Mouse (Mus musculus) v-Abl transformed pro-B cells (cell line): ENCODE data around the gene Trpm5.

Source experiments
- in situ Hi-C, 2 experiments: fragments of 400-800 bp; cut with MboI; formaldehyde crosslinking; loops; one replicate each; pipeline ENCODE4 v1.15.1; 2025; ENCODE audit not compliant: unreplicated experiment in 2 of 2

Trpm5 gene

DNA sequence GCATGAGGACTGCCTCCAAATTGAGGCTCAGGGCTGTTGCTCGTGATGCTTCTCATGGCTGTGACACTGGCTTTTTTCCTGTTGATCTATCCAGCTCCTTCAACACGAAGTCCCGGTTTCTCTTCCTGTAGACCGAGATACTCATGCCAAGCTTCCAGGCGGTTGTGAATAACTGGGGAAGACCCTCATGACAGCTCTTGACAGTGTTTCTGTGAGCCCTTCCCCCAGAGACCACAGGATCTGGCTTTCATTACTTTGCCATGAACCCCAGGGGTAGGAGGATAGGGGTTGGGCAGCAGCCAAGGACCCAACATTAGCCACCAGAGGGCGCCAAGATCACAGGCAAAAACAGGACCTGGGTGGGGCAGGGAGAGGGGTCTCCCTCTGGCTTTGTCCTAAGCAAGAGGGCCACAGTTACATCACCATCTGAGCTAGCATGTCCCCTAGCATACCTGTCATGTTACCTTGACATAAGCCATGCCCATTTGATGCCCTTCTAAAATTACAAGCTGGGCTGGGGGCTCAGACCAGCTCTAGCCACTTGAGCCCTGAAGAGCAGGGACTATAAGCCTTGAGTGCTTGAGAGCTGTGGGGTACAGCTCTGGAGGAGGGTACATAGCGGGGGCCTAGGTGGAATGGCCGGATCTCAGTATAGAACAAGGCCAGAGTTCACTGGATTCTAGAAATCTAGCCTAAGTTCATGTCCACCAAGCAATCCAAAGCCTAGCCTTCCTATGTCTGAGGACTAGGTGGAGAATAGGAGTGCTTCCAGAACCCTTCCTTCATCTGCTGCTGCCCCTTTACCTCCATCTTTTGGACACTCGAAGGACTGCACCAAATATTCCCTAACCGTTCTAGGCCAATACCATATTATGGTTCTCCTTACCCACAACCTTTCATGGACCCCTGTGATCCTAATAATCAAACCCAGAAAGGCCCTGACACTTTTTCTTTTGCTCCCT is at the start of gene Trpm5:
Gene Trpm5, minus strand, starts transcription at position 51 of the 962 bp plus-strand sequence.
- in situ Hi-C loops = loop anchor here in 1 of 2 experiments (25.0 kb wide), 1 partner anchor 358 kb away; the partner anchor contains the start of gene Ins2

GRCm38 (mm10) chr7:143142680-143143079 is 48.2 kb upstream of the Trpm5 start:
- in situ Hi-C loops = no loop called here

GRCm38 (mm10) chr7:143139932-143140331 is 45.5 kb upstream of the Trpm5 start:
- in situ Hi-C loops = no loop called here

DNA sequence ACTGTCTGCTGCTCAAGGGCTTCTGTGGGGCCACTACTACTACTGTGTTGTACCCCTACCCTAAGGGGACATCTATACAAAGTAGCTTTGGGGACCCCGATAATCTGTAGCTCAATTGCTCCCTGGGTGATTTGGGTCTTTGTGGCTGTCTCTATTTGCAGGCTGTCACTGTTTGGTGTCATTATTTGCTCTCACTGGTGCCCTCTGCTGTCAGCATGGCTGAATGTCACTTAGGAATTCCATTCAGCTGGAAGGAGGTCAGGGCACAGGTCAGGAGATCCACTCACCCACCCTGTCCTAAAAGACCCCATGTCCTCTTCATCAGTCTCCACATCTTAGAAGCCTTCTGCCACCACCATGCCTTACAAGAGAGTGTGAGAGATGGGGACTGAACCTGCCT is 44.3 kb upstream of the Trpm5 start:
- in situ Hi-C loops = no loop called here

- in situ Hi-C loops = no loop called here
These were observed 42.1 kb upstream of the Trpm5 start for GRCm38 (mm10) chr7:143136561-143136960.

DNA sequence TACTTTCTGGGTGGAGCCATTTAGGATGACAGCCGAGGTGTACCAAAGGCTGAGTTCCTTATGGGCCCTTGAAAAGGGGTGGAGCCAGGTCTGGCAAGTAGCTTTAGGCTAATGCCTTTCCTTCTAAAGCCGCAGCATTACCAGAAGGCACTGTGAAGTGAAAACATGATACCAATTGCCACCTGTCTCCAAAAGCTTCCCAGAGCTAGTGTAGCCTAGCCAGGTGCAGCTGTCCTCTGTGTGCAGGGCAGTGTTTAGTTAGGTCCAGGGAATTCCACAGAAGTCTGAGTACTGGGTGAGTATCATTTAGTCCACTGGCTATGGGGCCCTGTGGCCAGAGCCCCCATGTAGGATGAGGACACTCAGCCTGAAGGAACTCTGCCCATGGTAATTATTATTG is 41.7 kb upstream of the Trpm5 start:
- in situ Hi-C loops = no loop called here

GRCm38 (mm10) chr7:143132815-143133214 is 38.4 kb upstream of the Trpm5 start:
- in situ Hi-C loops = no loop called here

DNA sequence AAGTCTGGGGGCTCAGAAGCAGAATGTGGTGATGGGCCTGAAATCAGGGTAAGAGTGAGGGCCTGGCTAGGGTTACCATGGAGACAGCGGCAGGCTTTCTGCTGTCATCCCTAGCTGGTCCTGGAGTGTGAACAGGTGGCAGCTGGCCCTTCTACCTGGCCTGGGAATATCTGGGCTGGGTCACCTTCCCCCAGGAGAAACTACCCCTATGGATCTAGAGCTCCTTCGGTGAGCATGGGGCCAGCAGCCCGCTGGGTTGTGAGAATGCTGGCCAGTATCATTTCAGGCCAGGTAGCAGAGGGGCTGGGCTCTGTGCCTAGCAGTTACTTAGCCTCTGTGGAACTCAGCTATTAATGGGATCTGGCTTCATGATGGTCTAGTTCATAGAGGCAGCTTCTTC is 30.5 kb upstream of the Trpm5 start:
- in situ Hi-C loops = no loop called here

GRCm38 (mm10) chr7:143123876-143124669 is 29.6 kb upstream of the Trpm5 start:
- in situ Hi-C loops = no loop called here

GRCm38 (mm10) chr7:143122191-143122590 is 27.7 kb upstream of the Trpm5 start:
- in situ Hi-C loops = no loop called here

- in situ Hi-C loops = no loop called here
These were observed 25.4 kb upstream of the Trpm5 start for GRCm38 (mm10) chr7:143119826-143120225.

DNA sequence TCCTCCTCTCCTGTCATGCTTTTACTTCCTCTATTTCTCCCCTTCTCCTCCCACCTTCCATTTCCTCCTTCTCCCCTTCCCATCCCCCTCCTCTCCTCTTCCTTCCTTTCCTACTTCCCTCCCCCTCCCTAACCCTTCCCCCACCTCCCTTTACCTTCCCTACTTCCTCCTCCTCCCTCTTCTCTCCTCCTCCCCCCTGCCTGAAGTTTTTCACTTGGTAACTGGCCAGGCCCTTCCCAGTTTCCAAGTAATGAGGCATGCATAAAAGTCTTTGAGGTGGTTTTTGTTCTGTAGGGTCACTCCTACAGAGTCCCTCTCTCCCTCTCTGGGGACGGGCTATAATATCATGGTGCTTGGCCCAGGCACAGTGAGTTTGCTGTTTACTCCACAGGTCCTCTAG is 25.0 kb upstream of the Trpm5 start:
- in situ Hi-C loops = no loop called here

- in situ Hi-C loops = no loop called here
These were observed 22.1 kb upstream of the Trpm5 start for GRCm38 (mm10) chr7:143116521-143116920.

GRCm38 (mm10) chr7:143114773-143115172 is 20.3 kb upstream of the Trpm5 start:
- in situ Hi-C loops = no loop called here

DNA sequence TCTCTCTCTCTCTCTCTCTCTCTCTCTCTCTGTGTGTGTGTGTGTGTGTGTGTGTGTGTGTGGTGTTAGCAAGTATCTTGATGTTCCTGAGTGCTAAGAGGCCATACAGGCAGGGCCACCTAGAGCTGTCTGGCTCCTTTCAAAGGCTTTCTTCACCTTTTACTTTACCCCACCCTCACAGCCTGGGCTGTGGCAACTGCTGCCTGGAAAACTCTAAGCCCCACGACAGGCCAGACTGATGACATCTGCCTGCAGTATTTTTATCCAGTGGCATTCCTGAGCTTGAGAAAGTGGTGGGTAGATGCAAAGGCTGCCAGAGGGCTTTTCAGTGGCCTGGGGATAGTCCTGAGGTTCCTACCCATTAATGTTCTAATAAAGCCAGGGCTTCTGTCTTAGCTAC is 18.0 kb upstream of the Trpm5 start:
- in situ Hi-C loops = no loop called here

- in situ Hi-C loops = no loop called here
These were observed 17.3 kb upstream of the Trpm5 start for GRCm38 (mm10) chr7:143111719-143112118.

- in situ Hi-C loops = no loop called here
These were observed 16.4 kb upstream of the Trpm5 start for GRCm38 (mm10) chr7:143110803-143111202.

DNA sequence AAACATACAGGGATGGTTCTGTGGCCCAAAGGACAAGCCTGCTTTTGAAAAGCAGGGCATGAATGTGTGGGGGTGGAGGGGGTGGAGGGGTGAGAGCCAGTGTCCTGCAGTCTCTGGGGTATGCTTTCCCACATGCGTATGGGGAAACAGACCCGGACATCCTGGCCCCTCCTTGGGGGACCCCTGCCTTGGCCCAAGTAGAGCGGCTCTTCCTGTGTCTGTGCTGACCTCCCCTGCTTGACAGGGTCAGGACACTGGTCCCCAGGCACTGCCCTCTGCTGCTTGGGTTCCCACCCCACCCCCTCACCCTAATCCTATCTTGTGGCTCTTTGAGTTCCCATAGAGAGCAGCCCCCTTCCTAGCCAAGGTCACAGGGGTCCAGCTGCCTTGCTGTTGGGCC is 15.3 kb upstream of the Trpm5 start:
- in situ Hi-C loops = no loop called here

GRCm38 (mm10) chr7:143108996-143109660 is 14.7 kb upstream of the Trpm5 start:
- in situ Hi-C loops = no loop called here

DNA sequence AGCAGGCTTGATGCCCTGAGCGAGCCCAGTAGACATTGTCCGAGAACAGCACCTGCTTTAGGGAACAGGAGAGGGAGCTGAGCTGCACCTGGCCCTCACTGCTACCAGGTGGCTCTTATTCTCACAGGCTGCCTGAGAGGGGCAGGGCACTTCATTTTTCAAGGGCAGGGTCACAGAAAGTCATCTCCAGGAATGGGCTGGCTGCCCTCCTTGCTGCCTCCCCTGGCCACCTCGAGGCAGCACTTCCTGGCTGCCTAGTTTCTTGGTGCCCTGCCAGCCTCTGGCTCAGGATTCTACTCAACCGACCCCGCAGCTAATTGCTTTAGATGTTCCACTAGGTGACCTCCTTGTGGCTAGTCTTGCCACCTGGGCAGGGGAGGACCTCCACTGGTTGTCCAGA is 13.8 kb upstream of the Trpm5 start:
- in situ Hi-C loops = no loop called here
